Mouse (Mus musculus): Measurements from ENCODE around the gene Olfr1357. TPM values are rescaled to one million over a fixed set of nuclear protein-coding genes. Genes with fewer than 3 reads are reported as not detected.

The Olfr1357 gene
- polyA plus RNA-seq, 1 experiment from 2014 or later = not detected

DNA sequence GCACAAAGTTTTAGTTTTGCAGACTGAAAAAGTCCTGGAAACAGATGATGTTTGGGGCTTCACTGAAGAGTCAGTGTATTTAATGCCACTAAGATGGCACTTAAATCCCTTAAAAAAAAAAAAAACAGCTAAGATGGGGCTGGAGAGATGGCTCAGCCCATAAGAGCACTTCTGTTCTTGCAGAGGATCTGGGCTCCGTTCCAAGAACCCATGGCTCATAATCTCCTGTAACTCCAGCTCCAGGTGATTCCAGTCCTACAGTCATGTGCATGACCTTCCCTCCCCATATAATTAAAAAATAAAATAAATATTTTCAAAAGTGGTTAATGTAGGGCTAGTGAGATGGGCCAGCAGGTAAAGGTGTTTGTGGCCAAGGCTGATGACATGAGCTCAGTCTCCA lies 52.8 kb downstream of the Olfr1357 start:
- no peak for ATAC-seq (ENCODE audit: insufficient number of reproducible peaks, insufficient read depth, low FRiP score, low TSS enrichment, low read depth)
- H3K4me1 ChIP-seq (replicated peaks) = peaks cover 2% of the 10 kb centered on the region
- WGBS = 89% methylated on average over 1 of the region's 1 CpGs
- H3K27me3 ChIP-seq = no peaks in the 10 kb centered on the region
- H3K4me2 ChIP-seq = no peak overlapping the region
- H3K9ac ChIP-seq (replicated peaks) = no peak overlapping the region
- no peaks in the 10 kb centered on the region for H3K36me3 ChIP-seq
- H3K4me3 ChIP-seq (replicated peaks) = no peak overlapping the region
- H3K27ac ChIP-seq = no peak overlapping the region
- no peaks in the 10 kb centered on the region for H3K9me3 ChIP-seq

Other genes starting within 250 kb of the Olfr1357 start
- gene Rrp1, start 205.0 kb downstream of the Olfr1357 start, polyA plus RNA-seq (2016; fragmentation: Nextera tagmentation; extraction: Ambion mirVana) = 330 and 340 TPM in 2 replicates
- gene Cstb, start 192.4 kb downstream of the Olfr1357 start, polyA plus RNA-seq (2016; fragmentation: Nextera tagmentation; extraction: Ambion mirVana) = 192 and 204 TPM in 2 replicates
- 10.4 and 10.6 TPM in 2 replicates for gene Pdxk, start 153.1 kb downstream of the Olfr1357 start, polyA plus RNA-seq (2016; fragmentation: Nextera tagmentation; extraction: Ambion mirVana)
- not detected in 2 replicates for gene Olfr1358, start 100.6 kb downstream of the Olfr1357 start, polyA plus RNA-seq (2016; fragmentation: Nextera tagmentation; extraction: Ambion mirVana)
- 49.0 and 49.2 TPM in 2 replicates for gene Ilvbl, start 43.7 kb downstream of the Olfr1357 start, polyA plus RNA-seq (2016; fragmentation: Nextera tagmentation; extraction: Ambion mirVana)
- gene Syde1, start 26.1 kb downstream of the Olfr1357 start, polyA plus RNA-seq (2016; fragmentation: Nextera tagmentation; extraction: Ambion mirVana) = 19.0 and 19.7 TPM in 2 replicates
- gene Casp14, start 100.2 kb upstream of the Olfr1357 start, polyA plus RNA-seq (2016; fragmentation: Nextera tagmentation; extraction: Ambion mirVana) = 0.15 and 0.18 TPM in 2 replicates
- gene Ccdc105, start 135.0 kb upstream of the Olfr1357 start, polyA plus RNA-seq (2016; fragmentation: Nextera tagmentation; extraction: Ambion mirVana) = 0.11 and 0.27 TPM in 2 replicates
- 1.2 and 1.5 TPM in 2 replicates for gene Slc1a6, start 162.4 kb upstream of the Olfr1357 start, polyA plus RNA-seq (2016; fragmentation: Nextera tagmentation; extraction: Ambion mirVana)
- gene Olfr1356, start 234.1 kb upstream of the Olfr1357 start, polyA plus RNA-seq (2016; fragmentation: Nextera tagmentation; extraction: Ambion mirVana) = not detected in 2 replicates